Mouse (Mus musculus) pancreas, adult 10 weeks (tissue): ENCODE results near the gene Pde4b. TPM values are rescaled to one million over a fixed set of nuclear protein-coding genes. Genes with fewer than 3 reads are reported as not detected.

Experiments
- polyA plus RNA-seq: library from polyadenylated mRNA; stranded (reverse); fragments of 350-450 nt; fragmentation: Illumina TruSeq; extraction: RNeasy Lipid Tissue Mini Kit (QIAGEN cat#74804); gene quantifications from one replicate; pipeline ENCODE4 v1.2.3, GENCODE M21; 2015; ENCODE audit warnings: low read depth, low replicate concordance; ENCODE audit not compliant: insufficient read depth

Pde4b gene
- 4.7 TPM for polyA plus RNA-seq

DNA sequence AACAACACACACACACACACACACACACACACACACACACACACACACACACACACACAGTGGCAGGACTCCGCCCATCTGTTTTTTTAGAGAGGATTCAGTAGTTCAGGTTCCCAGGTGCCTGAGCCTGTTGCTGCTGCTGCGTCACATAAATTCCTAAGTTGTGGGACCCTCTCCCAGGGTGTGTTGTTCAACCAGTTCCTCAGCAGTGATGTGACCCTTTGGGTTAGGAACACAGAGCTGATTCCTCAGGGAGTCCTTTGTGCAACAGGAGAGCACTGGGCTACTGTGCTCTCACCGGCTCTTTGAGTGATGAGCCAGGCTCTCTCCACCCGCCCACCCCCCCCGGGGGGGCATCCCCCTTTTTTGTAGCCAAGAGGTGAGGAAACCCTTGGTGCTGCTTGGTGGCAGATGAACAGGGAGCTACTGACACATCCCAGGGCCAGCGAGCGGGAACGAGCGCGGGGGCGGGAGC lies at the start of gene Pde4b:
Gene Pde4b (plus strand): TSS at position 453 of the 475 bp plus-strand sequence.

Other genes with a start within 250 kb of the Pde4b start
- not detected for gene B020004J07Rik, start 243.5 kb upstream of the Pde4b start, polyA plus RNA-seq
- gene C130073F10Rik, start 193.8 kb upstream of the Pde4b start, polyA plus RNA-seq = not detected
- gene Gm12800, start 178.4 kb upstream of the Pde4b start, polyA plus RNA-seq = not detected
- not detected for gene Gm12794, start 147.1 kb upstream of the Pde4b start, polyA plus RNA-seq
- not detected for gene Gm12790, start 106.5 kb upstream of the Pde4b start, polyA plus RNA-seq
- gene Gm12789, start 100.9 kb upstream of the Pde4b start, polyA plus RNA-seq = not detected